Mouse (Mus musculus) intestine, embryonic 14.5 days (tissue): ENCODE data around the gene Slc19a3. TPM values are rescaled to one million over a fixed set of nuclear protein-coding genes. Genes with fewer than 3 reads are reported as not detected.
"Not testable (repeated sequence)": the region's sequence is repeated elsewhere in the genome, so short reads cannot be mapped to it uniquely, and the experiment has no call there.

Experiments
- ATAC-seq: fragments of 200-750 bp; cut with Nextera tagmentation; replicated peaks from 2 replicates; pipeline ENCODE4 v1.8.0; 2017; ENCODE audit warnings: low read depth, moderate number of reproducible peaks, moderate TSS enrichment, moderate library complexity; ENCODE audit not compliant: low FRiP score, low TSS enrichment
- DNase-seq: peaks from one replicate; pipeline ENCODE4 v3.0.0-alpha.2; 2018; ENCODE audit warnings: low spot score
- H3K27ac ChIP-seq: fragments of 300-500 bp; sonication (generic); 2 replicates; pipeline ENCODE4 v1.5.1; 2014; ENCODE audit warnings: low read depth, mild to moderate bottlenecking, control low read depth
- H3K27me3 ChIP-seq: fragments of 300-500 bp; sonication (generic); replicated peaks from 2 replicates; pipeline ENCODE4 v1.6.1; 2014; ENCODE audit warnings: low read length, control low read depth; ENCODE audit not compliant: control insufficient read depth, insufficient read depth
- H3K36me3 ChIP-seq: fragments of 300-500 bp; sonication (generic); 2 replicates; pipeline ENCODE4 v1.6.1; 2014; ENCODE audit warnings: low read length, control low read depth; ENCODE audit not compliant: control insufficient read depth, insufficient read depth
- H3K4me1 ChIP-seq: fragments of 300-500 bp; sonication (generic); replicated peaks from 2 replicates; pipeline ENCODE4 v1.6.1; 2014; ENCODE audit warnings: low read length, control low read depth, mixed read lengths; ENCODE audit not compliant: control insufficient read depth, insufficient read depth
- H3K4me2 ChIP-seq: fragments of 300-500 bp; sonication (generic); 2 replicates; pipeline ENCODE4 v1.6.1; 2014; ENCODE audit warnings: low read length
- H3K4me3 ChIP-seq: fragments of 300-500 bp; sonication (generic); 2 replicates; pipeline ENCODE4 v1.5.1; 2014; ENCODE audit warnings: low read depth, low read length, control low read depth, mixed read lengths
- H3K9ac ChIP-seq: fragments of 300-500 bp; sonication (generic); 2 replicates; pipeline ENCODE4 v1.6.1; 2014; ENCODE audit warnings: mild to moderate bottlenecking, low read length
- H3K9me3 ChIP-seq: fragments of 300-500 bp; sonication (generic); 2 replicates; pipeline ENCODE4 v1.6.1; 2016; ENCODE audit warnings: low read length, control low read depth; ENCODE audit not compliant: control insufficient read depth
- WGBS: fragments of 180-500 bp; shearing (Covaris S2); extraction: QIAGEN DNeasy Blood & Tissue Kit; methylation state at CpG from one replicate; pipeline ENCODE4 v1.1.7; 2014; 5-methylcytosine and 5-hydroxymethylcytosine counted together
- polyA plus RNA-seq: library from polyadenylated mRNA; unstranded; fragments of >200 nt; fragmentation: Nextera tagmentation; extraction: Ambion mirVana; gene quantifications from 2 replicates; pipeline ENCODE4 v1.2.1, GENCODE M21; 2014

Gene Slc19a3
- polyA plus RNA-seq, 1 experiment from 2014 or later, result 0.49 TPM

GRCm38 (mm10) chr1:83032508-83032907, 5.7 kb downstream of the Slc19a3 start:
- DNase-seq (no peak), ATAC-seq (no peak)
- Histone ChIP-seq H3K9me3 (no peaks in the 10 kb centered on the region), H3K9ac (no peak overlapping the region), H3K4me1 (no peaks in the 10 kb centered on the region), H3K4me2 (no peak overlapping the region), H3K4me3 (no peak overlapping the region), H3K36me3 (no peaks in the 10 kb centered on the region), H3K27ac (no peak overlapping the region), H3K27me3 (no peaks in the 10 kb centered on the region)
- WGBS, result 76% methylated on average over 6 of the region's 6 CpGs

GRCm38 (mm10) chr1:83031950-83032349, 6.3 kb downstream of the Slc19a3 start:
- no peak overlapping the region for H3K9ac ChIP-seq
- no peaks in the 10 kb centered on the region for H3K4me1 ChIP-seq
- no peaks in the 10 kb centered on the region for H3K36me3 ChIP-seq
- no peak for ATAC-seq
- H3K27me3 ChIP-seq, result no peaks in the 10 kb centered on the region
- DNase-seq, result no peak
- no peak overlapping the region for H3K27ac ChIP-seq
- H3K4me2 ChIP-seq, result no peak overlapping the region
- no peaks in the 10 kb centered on the region for H3K9me3 ChIP-seq
- no peak overlapping the region for H3K4me3 ChIP-seq
- WGBS, result 33% methylated on average over 1 of the region's 1 CpGs

DNA sequence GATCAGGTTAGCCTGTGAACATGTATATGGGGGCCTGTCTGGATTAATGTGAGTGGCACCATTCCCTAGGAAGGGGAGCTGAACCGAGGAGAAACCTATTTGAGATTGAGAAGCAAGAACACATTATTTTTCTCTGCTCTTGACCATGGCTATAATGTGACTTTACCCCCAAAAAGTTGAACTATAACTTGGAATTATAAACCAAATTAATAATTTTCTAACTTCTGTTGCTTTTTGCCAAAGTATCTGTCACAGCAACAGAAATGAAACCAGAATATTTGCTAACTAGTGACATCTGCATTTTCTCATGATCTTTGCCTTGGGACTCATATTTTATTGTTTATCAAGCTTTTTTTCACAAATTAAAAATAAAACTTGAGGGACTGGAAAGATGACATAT, 21.7 kb downstream of the Slc19a3 start:
- Histone ChIP-seq H3K36me3 (no peaks in the 10 kb centered on the region), H3K9me3 (no peaks in the 10 kb centered on the region), H3K27ac (no peak overlapping the region), H3K4me2 (no peak overlapping the region), H3K4me3 (no peak overlapping the region), H3K27me3 (no peaks in the 10 kb centered on the region), H3K9ac (no peak overlapping the region), H3K4me1 (no peaks in the 10 kb centered on the region)
- ATAC-seq (no peak), DNase-seq (no peak)
- 59% methylated on average over 1 of the region's 1 CpGs for WGBS

- Histone ChIP-seq H3K9me3 (no peaks in the 10 kb centered on the region), H3K4me3 (no peak overlapping the region), H3K27me3 (no peaks in the 10 kb centered on the region), H3K4me1 (no peaks in the 10 kb centered on the region), H3K9ac (no peak overlapping the region), H3K27ac (no peak overlapping the region), H3K4me2 (no peak overlapping the region), H3K36me3 (no peaks in the 10 kb centered on the region)
- ATAC-seq (no peak), DNase-seq (no peak)
- WGBS, result 74% methylated on average over 10 of the region's 10 CpGs
Measured at GRCm38 (mm10) chr1:83015329-83015879, 22.8 kb downstream of the Slc19a3 start.

GRCm38 (mm10) chr1:83014477-83014876, 23.8 kb downstream of the Slc19a3 start:
- Histone ChIP-seq H3K4me1 (no peaks in the 10 kb centered on the region), H3K4me3 (no peak overlapping the region), H3K4me2 (no peak overlapping the region), H3K27me3 (no peaks in the 10 kb centered on the region), H3K36me3 (no peaks in the 10 kb centered on the region), H3K27ac (no peak overlapping the region), H3K9ac (no peak overlapping the region), H3K9me3 (no peaks in the 10 kb centered on the region)
- DNase-seq, result no peak
- WGBS, result 86% methylated on average over 3 of the region's 3 CpGs
- ATAC-seq, result no peak

DNA sequence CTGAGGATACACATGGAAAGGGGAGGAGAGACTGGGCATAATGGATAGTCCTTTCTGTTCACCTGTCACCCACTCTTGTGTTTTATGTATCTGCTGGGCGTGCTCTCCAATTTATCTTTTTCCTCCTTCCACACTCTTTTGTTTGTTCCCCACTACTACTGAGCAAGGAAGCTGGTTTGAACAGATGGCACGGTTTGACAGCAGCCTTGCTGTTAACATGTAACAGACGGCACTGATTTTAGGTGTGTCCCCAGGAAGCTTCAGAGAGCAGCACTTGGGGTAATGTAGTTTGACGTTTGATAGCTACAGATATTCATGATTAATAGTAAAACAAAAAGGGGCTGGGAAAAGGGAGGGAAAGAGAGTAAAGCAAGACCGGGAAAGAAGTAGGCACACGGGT, 30.8 kb downstream of the Slc19a3 start:
- Histone ChIP-seq H3K27me3 (no peaks in the 10 kb centered on the region), H3K4me2 (no peak overlapping the region), H3K4me1 (no peaks in the 10 kb centered on the region), H3K9ac (no peak overlapping the region), H3K4me3 (no peak overlapping the region), H3K9me3 (no peaks in the 10 kb centered on the region), H3K27ac (no peak overlapping the region), H3K36me3 (no peaks in the 10 kb centered on the region)
- ATAC-seq (no peak), DNase-seq (no peak)
- WGBS, result 55% methylated on average over 6 of the region's 6 CpGs

DNA sequence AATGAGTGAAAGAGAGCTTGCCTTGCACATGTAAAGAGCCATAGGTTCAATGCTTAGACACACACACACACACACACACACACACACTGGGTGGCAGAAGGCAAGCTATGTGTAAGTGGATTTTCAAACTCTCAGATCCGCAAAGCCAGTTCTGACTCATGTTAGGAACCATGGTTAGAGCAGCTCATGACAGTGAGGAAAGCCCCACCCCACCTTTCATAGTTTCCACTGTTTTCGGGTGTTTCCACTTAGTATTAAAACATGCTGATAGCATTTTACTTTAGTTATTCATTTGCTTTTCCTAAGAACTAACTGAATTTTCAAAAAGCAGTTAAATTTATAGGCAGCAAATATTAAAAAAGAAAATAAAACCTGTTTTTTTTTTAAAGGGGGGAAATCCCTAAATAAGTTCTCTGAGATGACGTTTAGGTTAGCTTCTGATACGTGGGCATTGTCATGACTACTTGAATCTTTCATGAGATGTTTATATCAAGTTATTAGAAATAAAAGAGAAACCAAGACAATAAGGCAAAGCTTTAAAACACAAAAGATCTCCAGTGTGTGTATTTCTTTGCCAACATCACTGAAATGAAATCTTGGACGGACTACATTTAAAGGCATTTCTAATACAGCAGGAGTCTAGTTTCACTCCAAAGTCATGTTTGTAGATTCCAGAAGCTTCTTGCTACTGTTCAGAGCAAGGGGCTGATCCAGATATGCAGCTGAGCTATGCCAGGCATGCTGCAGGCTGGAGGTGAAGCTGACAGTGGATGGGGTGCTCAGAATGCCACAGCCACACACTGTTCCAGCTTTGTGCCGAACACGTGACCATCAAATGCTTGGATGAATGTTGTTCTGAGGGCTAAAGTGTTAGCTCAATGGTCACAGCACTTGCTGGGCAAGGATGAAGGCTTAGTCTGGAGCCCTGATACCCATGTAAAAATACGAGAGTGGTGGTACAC, 31.7 kb downstream of the Slc19a3 start:
- Histone ChIP-seq H3K4me3 (no peak overlapping the region), H3K36me3 (no peaks in the 10 kb centered on the region), H3K9ac (no peak overlapping the region), H3K4me2 (no peak overlapping the region), H3K4me1 (no peaks in the 10 kb centered on the region), H3K27me3 (no peaks in the 10 kb centered on the region), H3K27ac (no peak overlapping the region), H3K9me3 (no peaks in the 10 kb centered on the region)
- 76% methylated on average over 8 of the region's 8 CpGs for WGBS
- no peak for DNase-seq
- no peak for ATAC-seq

GRCm38 (mm10) chr1:83000306-83000705, 37.9 kb downstream of the Slc19a3 start, which contains the start of gene Gm47959:
Gene Gm47959, plus strand, starts transcription at chr1:83000548.
- H3K4me2 ChIP-seq, H3K4me3 ChIP-seq, H3K9me3 ChIP-seq, H3K9ac ChIP-seq, DNase-seq, H3K36me3 ChIP-seq, H3K27me3 ChIP-seq, ATAC-seq, H3K27ac ChIP-seq, H3K4me1 ChIP-seq: not testable (repeated sequence)
- WGBS, result 89% methylated on average over 5 of the region's 9 CpGs
